Mouse (Mus musculus): Measurements from ENCODE around the gene Rnf10. TPM values are rescaled to one million over a fixed set of nuclear protein-coding genes. Genes with fewer than 3 reads are reported as not detected.

Gene Rnf10
- polyA plus RNA-seq, 1 experiment: 162 TPM

DNA sequence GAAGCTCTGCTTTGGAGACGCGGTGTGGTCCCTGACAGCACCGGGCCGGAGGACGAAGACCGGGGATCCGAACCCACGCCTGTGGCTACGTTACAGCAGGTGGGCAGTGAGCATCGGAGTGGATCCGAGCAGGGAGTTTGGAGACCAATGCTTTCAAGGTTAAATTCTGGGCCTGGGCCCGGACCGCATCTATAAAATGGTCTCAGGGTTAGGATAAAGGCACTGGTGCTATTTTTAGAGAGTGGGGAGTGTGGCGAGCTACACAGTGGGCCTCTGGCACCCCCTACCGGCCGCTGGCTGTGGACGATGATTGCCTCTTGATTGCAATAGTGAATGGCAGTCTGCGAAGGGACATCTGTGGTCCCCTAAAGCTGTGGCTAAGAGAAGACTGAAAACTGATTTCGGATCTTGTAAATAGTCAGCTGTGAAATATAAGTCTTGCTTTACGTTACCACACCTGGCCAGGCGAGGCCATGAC, 36.9 kb downstream of the Rnf10 start, which contains the start of gene Pop5:
TSS of gene Pop5 (plus strand) at position 51 of the 478 bp plus-strand sequence.
- DNase-seq (ENCODE audit: low read depth): no peak

DNA sequence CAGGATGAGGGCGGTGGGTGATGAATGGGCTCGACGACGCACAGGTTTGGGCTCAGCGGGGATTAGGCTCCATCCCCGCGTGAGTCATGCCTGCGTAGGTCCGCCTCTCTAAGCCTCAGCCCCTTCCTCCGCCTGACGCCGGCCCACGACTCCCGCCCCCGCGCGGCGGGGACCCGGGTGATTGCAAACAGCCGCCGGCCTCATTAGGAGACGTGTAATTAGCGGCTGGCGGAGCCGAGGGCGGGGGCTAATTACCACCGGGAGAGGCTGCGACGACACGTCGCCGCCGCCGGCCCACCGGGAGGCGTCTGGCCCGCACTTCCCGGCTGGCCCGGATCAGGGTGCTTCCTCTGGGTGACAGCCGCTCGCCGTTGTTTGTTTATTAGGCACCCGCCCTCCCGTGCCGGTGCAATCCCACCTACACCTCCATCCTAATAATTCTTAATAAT, 37.4 kb downstream of the Rnf10 start:
- no peak for DNase-seq (ENCODE audit: low read depth)

DNA sequence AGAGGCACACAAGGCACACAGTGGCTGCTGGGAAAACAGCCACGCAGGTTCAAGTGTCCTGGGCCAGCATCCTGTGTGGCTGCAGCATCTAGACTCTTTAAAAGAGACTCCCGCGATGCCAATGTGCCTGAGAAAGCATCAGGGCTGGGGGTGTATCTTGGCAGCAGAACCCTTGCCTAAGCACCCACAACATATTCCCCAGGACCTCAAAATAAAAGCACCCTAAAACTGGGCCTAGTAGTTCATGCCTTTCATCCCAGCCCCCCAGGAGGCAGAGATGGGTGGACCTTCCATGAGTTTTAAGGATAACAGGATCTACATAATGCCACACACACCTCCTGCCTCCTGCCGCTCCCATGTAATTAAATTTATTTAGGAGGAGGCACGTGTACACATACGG, 38.2 kb downstream of the Rnf10 start:
- DNase-seq (ENCODE audit: low read depth): no peak

DNA sequence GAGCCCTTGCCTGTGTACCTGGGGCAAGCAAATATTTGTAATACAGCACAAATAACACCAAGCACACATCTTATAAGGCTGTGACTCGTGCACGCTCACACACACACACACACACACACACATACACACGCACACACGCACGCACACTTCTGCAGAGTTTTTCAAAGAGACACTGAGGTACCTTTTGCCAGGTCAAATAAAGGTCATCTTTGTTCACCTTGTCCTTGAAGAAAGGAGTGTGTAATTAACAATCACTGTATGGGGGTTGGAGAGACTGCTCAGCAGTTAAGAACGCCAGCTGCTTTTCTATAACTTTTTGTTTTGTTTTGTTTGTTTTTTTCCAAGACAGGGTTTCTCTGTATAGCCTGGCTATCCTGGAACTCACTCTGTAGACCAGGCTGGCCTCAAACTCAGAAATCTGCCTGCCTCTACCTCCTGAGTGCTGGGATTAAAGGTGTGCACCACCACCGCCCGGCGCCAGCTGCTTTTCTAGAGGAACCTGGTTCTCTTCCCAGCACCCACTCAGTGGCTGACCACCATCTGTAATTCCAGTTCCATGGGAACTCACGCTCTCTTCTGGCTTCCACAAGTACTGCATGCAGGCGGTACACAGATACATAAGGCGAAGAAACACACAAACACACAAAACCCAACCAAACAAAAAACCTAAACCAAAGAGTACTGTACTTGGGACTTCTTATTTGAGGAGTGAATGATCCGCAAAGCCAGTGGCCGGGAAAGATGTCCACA, 39.5 kb downstream of the Rnf10 start:
- no peak for DNase-seq (ENCODE audit: low read depth)

DNA sequence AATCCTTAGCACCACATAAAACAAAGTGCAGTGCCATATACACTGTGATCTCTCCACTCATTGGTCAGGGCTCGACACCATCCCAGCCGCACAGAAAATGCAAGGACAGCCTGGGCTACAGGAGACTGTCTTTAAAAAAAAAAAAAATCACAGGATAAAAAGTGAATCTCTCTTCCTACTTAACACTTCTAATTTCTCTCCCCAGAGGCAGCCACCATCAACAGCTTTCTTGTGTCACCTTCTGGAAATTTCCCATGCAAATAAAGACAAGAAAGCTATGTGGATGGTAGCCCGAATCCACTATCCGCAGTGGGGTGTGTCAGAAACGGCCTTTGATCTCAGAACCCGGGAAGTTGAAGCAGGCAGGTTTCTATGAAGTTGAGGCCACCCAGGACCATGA, 40.2 kb downstream of the Rnf10 start:
- no peak for DNase-seq (ENCODE audit: low read depth)

DNA sequence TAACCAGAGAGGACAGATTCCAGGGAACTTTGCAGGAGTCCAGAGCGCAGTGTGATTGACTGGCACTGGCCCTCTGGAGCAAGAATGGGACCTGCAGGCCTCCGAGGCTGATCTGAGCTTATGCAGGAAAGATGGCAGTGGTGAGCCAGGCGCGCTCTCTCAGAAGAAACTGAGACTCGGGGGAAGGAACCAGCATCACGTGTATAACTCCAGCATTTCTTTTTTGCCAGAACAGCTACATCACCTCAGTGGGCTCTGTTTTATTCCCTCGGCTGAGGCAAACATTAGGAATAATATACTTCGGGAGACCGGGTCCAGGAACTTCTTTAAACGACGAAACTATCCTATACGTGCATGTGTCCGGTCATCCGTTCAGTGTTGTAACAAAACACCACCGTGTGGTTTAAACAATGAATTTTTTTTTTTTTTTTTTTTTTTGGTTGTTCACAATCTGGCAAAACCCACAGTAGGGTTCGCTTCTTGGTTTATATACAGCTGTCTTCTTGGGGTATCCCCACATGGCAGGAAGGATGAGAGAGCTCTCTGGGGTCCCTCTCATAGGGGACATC, 41.1 kb downstream of the Rnf10 start:
- no peak for DNase-seq (ENCODE audit: low read depth)

DNA sequence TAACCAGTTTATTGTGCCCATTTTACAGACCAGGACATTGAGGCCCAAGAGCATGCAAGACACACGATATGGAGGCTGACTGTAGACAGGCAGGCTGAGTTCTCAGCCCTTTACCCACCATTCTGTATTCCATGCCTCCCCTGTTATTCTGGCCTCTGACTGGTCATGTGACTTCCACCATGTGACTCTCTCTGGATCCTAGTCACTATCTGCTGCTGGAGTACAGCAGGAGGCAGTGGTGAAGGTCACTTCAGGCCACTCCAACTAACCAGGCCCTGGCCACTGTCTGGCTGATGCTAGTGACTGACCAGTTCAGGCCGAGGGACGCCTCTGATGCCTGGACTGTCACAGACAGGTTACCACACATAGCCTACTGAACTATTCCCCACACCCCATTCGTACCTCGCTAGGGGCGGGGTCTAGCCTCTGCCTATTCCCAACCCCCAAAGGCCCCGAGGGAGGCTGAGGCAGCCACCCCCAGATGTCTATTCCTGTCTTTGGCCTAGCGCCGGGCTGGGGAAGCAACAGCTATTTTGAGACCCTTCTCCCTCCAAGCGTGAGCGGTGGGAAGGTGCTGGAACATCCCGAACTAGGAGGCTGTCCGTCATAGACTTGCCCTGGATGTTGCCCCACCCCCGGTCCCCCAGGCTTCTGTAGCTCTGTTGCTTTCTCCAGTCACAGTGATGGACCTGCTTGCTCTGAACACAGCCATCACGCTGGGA, 41.7 kb downstream of the Rnf10 start:
- no peak for DNase-seq (ENCODE audit: low read depth)

DNA sequence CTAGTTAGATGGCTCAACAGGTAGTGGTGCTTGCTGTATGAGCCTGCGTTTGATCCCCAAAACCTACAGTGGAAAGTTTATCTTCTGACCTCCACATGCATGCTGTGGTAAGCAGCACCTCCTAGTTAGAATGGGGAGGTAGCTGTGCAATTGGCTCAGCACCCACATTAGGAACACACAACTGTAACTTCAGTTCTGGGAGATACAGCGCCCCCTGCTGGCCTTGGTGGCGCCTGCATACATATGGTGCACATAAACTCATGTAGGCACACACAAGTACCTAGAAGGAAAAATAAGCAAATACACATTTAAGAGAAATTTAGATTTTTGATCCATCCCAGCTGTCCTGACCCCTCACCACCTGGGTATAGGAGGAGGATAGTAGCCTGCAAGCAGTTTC, 50.2 kb downstream of the Rnf10 start:
- DNase-seq (ENCODE audit: low read depth): no peak

DNA sequence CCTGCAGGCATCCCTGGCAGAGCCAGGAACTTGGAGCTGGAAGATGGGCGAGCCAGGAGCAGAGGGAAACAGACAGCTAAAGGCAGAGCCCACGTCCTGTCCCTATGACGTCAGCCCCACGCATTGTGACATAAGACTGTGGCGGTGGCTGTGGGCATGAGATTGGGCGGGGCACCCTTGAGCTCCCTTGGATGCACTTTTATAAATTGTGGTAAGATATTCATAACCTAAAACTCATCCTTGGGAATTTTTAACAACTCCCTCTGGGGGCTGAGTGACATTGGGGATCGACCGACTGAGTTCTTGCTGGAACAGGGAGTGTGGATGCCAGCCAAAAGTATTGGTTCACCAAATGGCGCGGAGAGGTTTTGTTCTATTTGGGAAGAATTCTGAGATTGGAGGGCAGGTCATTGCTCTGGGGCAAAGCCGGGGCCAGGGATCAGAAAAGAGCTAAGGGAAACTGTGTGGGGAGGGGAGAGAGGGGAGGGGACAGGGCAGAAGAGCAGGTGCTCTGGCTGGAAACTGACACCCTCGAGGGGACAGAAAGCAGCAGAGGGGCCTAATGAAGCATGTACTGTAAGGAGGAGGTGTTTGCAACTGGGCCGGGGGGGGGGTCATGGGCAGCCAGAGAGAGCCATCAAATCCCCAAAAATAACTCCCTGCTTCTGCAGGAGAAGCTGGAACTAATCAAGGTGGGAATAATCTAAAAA, 51.6 kb downstream of the Rnf10 start:
- DNase-seq (ENCODE audit: low read depth): no peak

DNA sequence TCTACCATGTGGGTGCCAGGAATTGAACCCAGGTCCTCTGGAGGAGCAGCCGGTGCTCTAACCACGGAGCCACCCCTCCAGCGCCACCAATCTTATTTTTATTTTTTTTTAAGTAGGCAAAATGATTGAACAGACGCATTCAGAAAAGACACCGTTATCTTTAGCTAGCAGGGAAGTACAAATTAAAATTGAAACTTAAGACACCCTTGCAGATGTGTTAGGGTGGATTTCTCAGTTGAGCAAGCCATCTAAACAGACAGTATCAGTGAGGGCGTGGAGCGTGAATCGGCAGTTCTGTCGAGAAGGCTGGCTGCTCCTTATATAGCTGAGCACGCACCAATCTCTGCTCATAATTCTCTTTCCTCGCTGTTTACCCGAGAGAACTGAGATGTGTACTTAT, 54.7 kb downstream of the Rnf10 start:
- no peak for DNase-seq (ENCODE audit: low read depth)

DNA sequence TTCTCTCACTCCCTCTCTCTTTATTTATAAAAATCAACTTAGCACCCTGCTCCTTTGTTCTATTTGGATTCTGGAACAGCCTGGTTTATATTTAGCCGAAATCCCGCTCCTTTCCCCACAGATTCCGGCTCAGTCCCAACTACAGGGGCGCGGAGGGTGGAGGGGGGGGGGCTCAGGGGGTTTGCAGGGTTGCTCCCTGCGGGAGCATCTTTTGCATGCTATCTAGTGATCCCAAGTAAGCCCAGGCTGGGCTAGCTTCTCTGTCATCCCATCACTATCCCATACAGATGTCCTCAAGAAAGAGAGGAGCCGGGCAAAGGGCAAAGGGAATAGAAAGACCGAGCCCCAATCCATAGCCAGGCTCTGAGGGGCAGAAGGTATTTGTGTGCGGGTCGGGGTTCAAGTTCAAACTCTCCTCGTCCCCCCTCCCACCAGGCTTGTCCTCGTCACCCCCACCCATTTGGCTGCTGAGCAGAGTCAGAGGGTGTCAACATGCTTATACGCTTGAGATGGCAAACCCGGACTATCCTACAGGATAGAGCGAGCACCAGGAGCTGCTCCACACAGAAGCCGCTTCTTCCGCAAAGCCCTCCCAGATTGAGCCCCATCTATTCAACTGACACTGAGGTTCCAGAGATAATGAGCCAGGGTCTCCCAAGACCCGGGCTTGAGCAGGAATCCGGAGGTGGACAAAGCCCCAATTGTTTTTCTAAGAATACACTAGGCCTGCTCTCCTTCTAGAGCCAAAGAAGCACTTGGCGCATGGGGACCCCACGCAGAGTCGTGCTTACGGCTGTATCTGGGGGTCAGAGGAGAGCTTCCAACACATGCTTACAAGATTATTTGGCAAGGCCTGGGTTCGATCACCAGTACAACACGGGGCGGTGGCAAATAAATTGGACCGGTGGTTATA, 57.2 kb downstream of the Rnf10 start:
- no peak for DNase-seq (ENCODE audit: low read depth)

DNA sequence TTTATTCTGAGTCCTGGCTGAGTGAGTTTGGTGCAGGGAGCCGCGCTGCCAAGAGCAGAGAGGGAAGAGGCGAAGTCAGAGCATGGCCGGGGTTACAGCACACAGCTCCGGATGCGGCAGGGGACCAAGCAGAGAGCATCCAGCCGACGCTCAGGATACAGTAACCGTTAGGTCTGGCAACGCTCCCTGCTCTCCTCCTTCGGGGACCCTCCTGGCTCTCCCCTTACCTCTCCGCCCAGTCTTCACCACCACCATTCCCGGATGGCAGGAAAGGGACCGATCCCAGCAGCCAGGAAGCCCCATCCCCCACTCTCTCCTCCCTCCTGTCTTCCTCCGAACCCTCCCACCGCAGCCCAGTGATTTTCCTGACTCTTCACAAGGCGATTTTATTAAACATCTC, 57.8 kb downstream of the Rnf10 start:
- no peak for DNase-seq (ENCODE audit: low read depth)

DNA sequence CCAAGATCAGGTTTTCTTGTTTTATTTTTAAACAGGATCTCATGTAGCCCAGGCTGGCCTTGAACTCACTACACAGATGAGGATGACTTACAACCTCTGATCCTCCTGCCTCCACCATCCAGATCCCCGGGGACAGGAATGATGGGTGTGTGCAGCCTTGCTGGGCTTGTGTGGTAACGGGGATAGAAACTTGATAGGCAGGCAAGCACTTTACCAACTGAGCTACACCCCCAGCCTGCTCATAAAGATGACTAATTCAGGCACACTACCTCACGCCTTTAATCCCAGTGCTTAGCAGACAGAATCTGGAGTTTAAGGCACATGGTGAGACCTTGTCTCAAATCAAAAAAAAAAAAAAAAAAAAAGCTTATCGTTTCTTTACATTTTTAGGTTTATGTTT, 59.8 kb downstream of the Rnf10 start:
- DNase-seq (ENCODE audit: low read depth): no peak

DNA sequence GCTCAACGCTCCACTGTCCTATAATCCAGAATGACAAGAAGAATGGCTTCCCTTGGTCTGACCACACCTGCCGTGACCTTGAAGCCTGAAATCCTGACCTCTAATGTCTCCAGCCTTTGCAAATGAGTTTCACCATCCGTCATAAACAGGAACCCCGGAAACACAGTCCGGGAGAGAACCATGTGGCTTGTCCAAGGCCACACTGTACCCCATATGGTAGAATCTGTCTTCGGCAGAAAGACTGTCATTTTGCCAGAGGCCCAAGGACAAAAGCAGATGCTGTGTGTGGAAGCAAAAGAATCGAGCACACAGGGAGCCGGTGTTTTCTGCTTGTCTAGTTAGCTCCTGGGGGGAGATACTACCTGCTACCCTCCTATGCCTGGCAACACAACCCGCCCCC, 60.2 kb downstream of the Rnf10 start:
- DNase-seq (ENCODE audit: low read depth): no peak

DNA sequence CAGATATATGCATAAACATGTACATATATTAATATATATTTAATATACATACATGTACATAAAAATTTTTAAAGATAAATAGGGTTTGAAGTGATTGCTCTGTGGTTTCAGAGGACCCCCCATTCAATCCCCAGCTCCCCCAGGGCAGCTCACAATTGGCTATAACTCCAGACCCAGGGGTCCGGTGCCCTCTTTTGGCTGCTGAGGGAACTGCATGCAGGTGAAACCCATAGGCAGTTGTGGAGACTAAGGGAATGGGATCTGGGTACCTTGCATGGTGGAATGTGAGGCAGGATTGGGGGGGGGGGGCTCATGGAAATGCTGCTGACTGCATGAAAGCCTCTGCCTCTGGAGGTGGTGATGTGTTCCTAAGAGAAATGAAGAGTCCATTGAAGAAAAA, 62.3 kb downstream of the Rnf10 start:
- no peak for DNase-seq (ENCODE audit: low read depth)

DNA sequence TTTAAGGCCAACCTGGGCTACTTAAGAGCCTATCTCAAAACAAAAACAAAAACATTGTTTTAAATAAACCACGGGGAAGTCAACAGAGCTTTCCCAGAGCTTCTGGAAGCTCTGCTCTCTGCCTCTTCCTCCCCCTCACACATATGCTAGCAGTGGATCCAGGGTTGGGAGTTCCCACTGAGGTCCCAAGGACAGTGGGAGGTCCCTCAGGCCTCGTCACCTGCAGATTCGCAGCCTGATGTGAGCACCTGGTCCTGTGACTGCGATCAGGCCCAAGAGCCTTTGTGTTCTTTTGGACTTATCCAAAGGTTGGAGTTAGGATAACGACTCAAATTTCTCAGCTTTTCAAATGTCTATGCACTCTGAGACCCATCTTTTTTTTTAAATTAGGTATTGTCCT, 64.1 kb downstream of the Rnf10 start:
- DNase-seq (ENCODE audit: low read depth): no peak

DNA sequence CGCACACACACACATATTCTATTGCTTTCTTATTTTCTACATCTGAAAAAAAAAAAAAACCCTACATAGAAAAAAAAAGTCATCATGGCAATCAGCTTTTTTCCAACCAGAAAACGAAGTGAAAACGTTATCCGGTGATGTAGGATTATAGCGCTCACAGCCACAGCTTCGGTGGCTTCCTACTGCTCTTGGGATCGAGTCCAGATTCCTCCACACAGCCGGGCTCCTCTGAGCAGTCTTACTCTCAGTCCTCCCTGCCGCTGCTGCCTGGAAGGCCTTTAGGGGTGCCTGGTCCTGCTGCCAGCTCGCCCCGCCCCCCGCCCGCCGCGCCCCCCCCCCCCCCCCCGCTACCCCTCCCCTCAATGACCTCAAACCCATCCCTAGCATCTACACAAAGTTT, 64.8 kb downstream of the Rnf10 start:
- no peak for DNase-seq (ENCODE audit: low read depth)

DNA sequence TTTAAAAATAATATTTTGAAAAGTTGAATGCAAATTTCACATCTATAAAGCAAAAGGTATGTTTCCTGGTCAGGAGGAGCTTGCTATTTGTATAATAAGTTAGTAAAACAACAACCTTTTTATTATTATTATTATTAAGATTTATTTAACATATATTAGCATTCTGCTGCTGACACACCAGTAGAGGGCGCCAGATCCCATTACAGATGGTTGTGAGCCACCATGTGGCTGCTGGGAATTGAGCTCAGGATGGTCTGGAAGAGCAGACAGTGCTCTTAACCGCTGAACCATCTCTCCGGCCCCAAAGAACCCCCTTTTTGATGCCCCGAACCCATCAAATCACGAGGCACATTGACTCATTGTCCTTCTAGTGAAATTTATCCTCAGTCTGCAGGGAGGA, 65.5 kb downstream of the Rnf10 start:
- DNase-seq (ENCODE audit: low read depth): no peak

DNA sequence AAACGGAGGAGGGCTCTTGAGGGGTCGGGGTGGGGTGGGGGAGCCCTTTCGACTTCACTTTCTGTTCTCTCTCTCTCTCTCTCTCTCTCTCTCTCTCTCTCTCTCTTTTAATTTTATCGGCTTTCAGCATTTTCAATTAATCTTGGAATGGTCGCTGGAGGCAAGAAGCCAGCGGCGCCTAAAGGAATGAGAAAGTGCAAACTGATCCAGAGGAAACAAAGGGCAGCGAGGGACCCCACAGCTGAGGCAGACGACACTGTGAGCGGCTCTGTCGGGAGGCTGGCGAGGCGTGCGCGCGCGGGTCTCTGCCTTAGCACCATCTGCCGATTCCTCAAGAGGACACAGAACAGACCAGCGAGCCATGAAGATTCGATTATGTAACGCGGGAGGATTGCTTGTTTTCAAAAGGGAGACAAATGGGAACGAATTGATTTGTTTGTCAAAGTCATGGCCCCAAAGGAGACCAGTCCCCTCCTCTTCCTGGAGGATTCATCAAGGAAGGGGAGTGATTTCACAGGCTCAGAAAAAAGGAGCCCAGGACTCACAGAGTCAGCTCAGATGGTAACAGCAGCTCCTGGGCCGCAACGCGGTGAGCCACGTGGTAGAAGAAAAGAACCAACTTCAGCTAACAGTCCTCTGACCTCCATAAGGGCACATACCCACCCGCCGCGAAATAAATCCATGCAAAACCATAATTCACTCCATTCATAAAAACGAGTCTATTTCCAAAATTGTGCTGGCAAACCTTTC, 68.0 kb downstream of the Rnf10 start:
- no peak for DNase-seq (ENCODE audit: low read depth)

DNA sequence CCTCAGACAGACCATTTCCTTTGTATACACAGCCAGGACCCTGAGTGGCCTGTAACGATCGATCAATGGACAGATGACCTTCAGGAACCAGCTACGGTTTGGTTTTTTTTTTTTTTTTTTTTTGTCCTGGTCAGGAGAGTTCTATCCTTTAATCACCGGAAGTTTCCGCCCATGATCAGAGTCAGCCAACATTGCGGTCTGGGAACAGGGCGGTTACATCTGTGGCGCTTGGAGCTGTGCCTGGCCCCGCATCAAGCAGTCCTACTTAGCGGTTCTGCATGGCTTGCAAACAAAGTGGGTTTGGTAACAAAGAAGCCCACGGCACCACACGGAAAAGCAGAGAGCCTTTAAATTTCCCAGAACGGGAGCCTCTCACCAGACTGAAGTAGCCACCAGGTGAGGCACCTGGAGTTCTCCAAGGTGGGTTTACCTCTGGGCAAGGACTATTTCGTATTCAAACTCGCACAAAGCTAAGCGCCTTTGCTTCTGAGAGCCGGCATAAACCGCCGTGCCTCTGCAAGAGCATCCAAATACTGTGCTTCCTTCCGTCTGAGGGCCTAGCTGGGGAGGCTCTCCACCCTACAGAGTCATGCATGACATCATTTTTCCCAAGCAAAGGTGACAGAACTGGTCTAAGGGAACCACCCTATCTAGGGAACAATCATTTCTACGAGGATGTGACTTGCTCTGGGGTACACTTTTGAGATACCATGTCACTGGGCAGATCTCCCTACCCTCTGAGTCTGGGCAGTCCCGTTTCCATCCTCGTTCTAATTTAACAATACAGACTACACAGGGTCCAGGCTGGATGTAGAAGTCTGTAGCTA, 68.8 kb downstream of the Rnf10 start:
- DNase-seq (ENCODE audit: low read depth): no peak
